Mouse (Mus musculus): ENCODE measurements around the gene Atf6b.

The Atf6b gene

GRCm38 (mm10) chr17:34692906-34693305 is 46.0 kb downstream of the Atf6b start:
- DNase-seq (ENCODE audit: low spot score in 2 of 2) = no peak

GRCm38 (mm10) chr17:34699575-34700408 is 52.8 kb downstream of the Atf6b start:
- no peak for DNase-seq (ENCODE audit: low spot score in 2 of 2)

- no peak for DNase-seq (ENCODE audit: low spot score in 2 of 2)
Measured at GRCm38 (mm10) chr17:34700671-34701071, 53.7 kb downstream of the Atf6b start.

All from spleen, postnatal 10 days (tissue).